22 mouse cellular contexts compared by ENCODE assay signal in genomic region chr5:139283460-139284180, GRCm38 (mm10). TPM values are rescaled to one million over a fixed set of nuclear protein-coding genes. Genes with fewer than 3 reads are reported as not detected.
DNase-seq lines count a peak whose midpoint lies in the region; ATAC-seq and TF ChIP-seq lines count a peak whose summit lies in the region.
"Had no signal": no experiment of that assay in that cellular context is flagged by ENCODE, and none has a peak within 500 bp of the region (broad histone marks: within the 10 kb centered on the region; RNA-seq: fewer than 3 reads in every experiment).

No protein-coding gene starts in this region.

- H3K9ac ChIP-seq in lung, embryonic 14.5 days: no peak overlapping the region
- H3K9ac ChIP-seq: embryonic facial prominence, embryonic 15.5 days; heart, embryonic 15.5 days; intestine, embryonic 15.5 days; limb, embryonic 13.5 days; midbrain, embryonic 13.5 days had no signal

- no peak for DNase-seq in lung, embryonic 14.5 days
- no peak for DNase-seq in lung, postnatal 10 days
- peak; percentile 47 for DNase-seq in ES-CJ7 (ENCODE audit: low read depth, low spot score)
- DNase-seq in brain, embryonic 14.5 days (ENCODE audit: low read depth): no peak
- no peak for DNase-seq in testis, postnatal 14 days (ENCODE audit: low spot score)
- DNase-seq in retina, postnatal 1 day: no peak
- DNase-seq in heart, adult 9 months (ENCODE audit: low spot score in 2 of 2): no peak
- DNase-seq: adrenal gland, postnatal 10 days; cerebellum, adult 2 months; embryo, embryonic 11 days; gastrocnemius, postnatal 10 days; heart, adult 18-20 months; lung, adult 2 months had no signal

- no peaks in the 10 kb centered on the region for H3K9me3 ChIP-seq in lung, embryonic 14.5 days (ENCODE audit: low read depth, low read length)
- H3K9me3 ChIP-seq: embryonic facial prominence, embryonic 15.5 days; forebrain, embryonic 10.5 days; G1E; heart, embryonic 15.5 days; intestine, embryonic 15.5 days; limb, embryonic 13.5 days; midbrain, embryonic 13.5 days had no signal

- H3K4me1 ChIP-seq in lung, embryonic 14.5 days (ENCODE audit: insufficient read depth): peaks cover 3% of the 10 kb centered on the region; the same call in 1 of the 2 replicates
- H3K4me1 ChIP-seq: midbrain, embryonic 13.5 days had no signal

- H3K4me2 ChIP-seq in lung, embryonic 14.5 days: no peak overlapping the region
- H3K4me2 ChIP-seq: embryonic facial prominence, embryonic 15.5 days; heart, embryonic 15.5 days; intestine, embryonic 15.5 days; limb, embryonic 13.5 days; midbrain, embryonic 13.5 days had no signal

- 0 out of 2 replicates have a peak, but pooled peaks have one; percentile 4 for TF ChIP-seq CTCF in lung, embryonic 14.5 days (IDR thresholded peaks at IDR 0.05; ENCODE audit: low read depth)
- 0 out of 2 replicates have a peak, but pooled peaks have one; percentile 0 for TF ChIP-seq CTCF in brain, embryonic 14.5 days (IDR thresholded peaks at IDR 0.05; ENCODE audit: borderline replicate concordance, extremely low read depth, insufficient read depth, insufficient read length)

- no peak overlapping the region for H3K27ac ChIP-seq in lung, embryonic 14.5 days (ENCODE audit: low read depth)
- H3K27ac ChIP-seq: embryonic facial prominence, embryonic 15.5 days; forebrain, embryonic 10.5 days; heart, embryonic 15.5 days; hindbrain, embryonic 10.5 days; intestine, embryonic 15.5 days; limb, embryonic 13.5 days; macrophage; midbrain, embryonic 13.5 days had no signal

- no peak for TF ChIP-seq POLR2A in brain, embryonic 14.5 days (IDR thresholded peaks at IDR 0.05; ENCODE audit: borderline replicate concordance, extremely low read depth, insufficient read depth, insufficient read length, poor library complexity, severe bottlenecking)

- H3K36me3 ChIP-seq in lung, embryonic 14.5 days (ENCODE audit: insufficient read depth): no peaks in the 10 kb centered on the region
- H3K36me3 ChIP-seq: embryonic facial prominence, embryonic 15.5 days; forebrain, embryonic 10.5 days; G1E; heart, embryonic 15.5 days; hindbrain, embryonic 10.5 days; intestine, embryonic 15.5 days; limb, embryonic 13.5 days; midbrain, embryonic 13.5 days had no signal

- WGBS in lung, embryonic 14.5 days: 92% methylated on average over 14 of the region's 14 CpGs

- no peak for ATAC-seq in lung, embryonic 14.5 days (ENCODE audit: insufficient read depth)
- ATAC-seq: intestine, embryonic 15.5 days had no signal

- H3K27me3 ChIP-seq in lung, embryonic 14.5 days (ENCODE audit: insufficient read depth, low read length): no peaks in the 10 kb centered on the region
- H3K27me3 ChIP-seq: embryonic facial prominence, embryonic 15.5 days; heart, embryonic 15.5 days; intestine, embryonic 15.5 days; midbrain, embryonic 13.5 days had no signal

- H3K4me3 ChIP-seq in lung, embryonic 14.5 days (ENCODE audit: low read depth, low read length): no peak overlapping the region
- H3K4me3 ChIP-seq: embryonic facial prominence, embryonic 15.5 days; forebrain, embryonic 10.5 days; heart, embryonic 15.5 days; hindbrain, embryonic 10.5 days; intestine, embryonic 15.5 days; limb, embryonic 13.5 days; midbrain, embryonic 13.5 days had no signal

RNA-seq across cellular contexts. Expression of gene Get4, which starts 31.5 kb away (rescaled TPM):
- polyA plus RNA-seq in lung, embryonic 14.5 days (2014; fragmentation: Nextera tagmentation; extraction: Ambion mirVana): 183 and 185 TPM in 2 replicates
- 93.2 and 122 TPM in 2 replicates for polyA plus RNA-seq in brain, embryonic 14.5 days (2012; rRNA removed)

RNA-seq across cellular contexts. Expression of gene Adap1, which starts 41.8 kb away (rescaled TPM):
- polyA plus RNA-seq in lung, embryonic 14.5 days (2014; fragmentation: Nextera tagmentation; extraction: Ambion mirVana): 3.6 and 4.0 TPM in 2 replicates
- polyA plus RNA-seq in brain, embryonic 14.5 days (2012; rRNA removed): 40.8 and 66.4 TPM in 2 replicates
